In genomic region chr2:130696700-130697152, GRCm38 (mm10) we compare ENCODE assay signal across 8 mouse cellular contexts. TPM values are rescaled to one million over a fixed set of nuclear protein-coding genes. Genes with fewer than 3 reads are reported as not detected.
DNase-seq lines count a peak whose midpoint lies in the region; ATAC-seq lines count a peak whose summit lies in the region.

No protein-coding gene starts in this region.

- ATAC-seq in common myeloid progenitor, adult 5-6 weeks (replicated peaks; ENCODE audit: low read depth, poor library complexity, severe bottlenecking): peak; percentile 17; the same call in 1 of the 2 replicates
- peak; percentile 1; the same call in 1 of the 2 replicates for ATAC-seq in megakaryocyte, adult 5-6 weeks (ENCODE audit: poor library complexity, severe bottlenecking)

- DNase-seq in gastrocnemius, postnatal 10 days: peak; percentile 16
- no peak for DNase-seq in gastrocnemius, adult 18-20 months (ENCODE audit: low spot score)
- DNase-seq in CD4-positive helper T cell, adult 2 months (ENCODE audit: low read depth, low spot score): peak; percentile 47
- peak; percentile 70 for DNase-seq in induced T-regulatory cell, adult 2 months (ENCODE audit: low read depth)
- DNase-seq in testis, postnatal 10 days (ENCODE audit: low spot score): peak; percentile 55
- no peak for DNase-seq in frontal cortex, postnatal 10 days (ENCODE audit: low spot score in 2 of 2)

RNA-seq across cellular contexts. Expression of gene Slc4a11, which starts 0.6 kb away (rescaled TPM):
- total RNA-seq in gastrocnemius, postnatal 10 days (2021): under 1 TPM; 0.07 to 0.25 TPM
- not detected for total RNA-seq in gastrocnemius, adult 18-20 months (2021)
- not detected in 2 replicates for total RNA-seq in common myeloid progenitor, adult 5-6 weeks (2017)
- 0.16 TPM in 1 of 2 replicates, not detected in the other for total RNA-seq in megakaryocyte, adult 5-6 weeks (2015)
- not detected in 2 replicates for total RNA-seq in megakaryocyte, adult 5-6 weeks (2017)

RNA-seq across cellular contexts. Expression of gene Itpa, which starts 29.3 kb away (rescaled TPM):
- 10 to 100 TPM; 15.9 to 16.5 TPM for total RNA-seq in gastrocnemius, postnatal 10 days (2021)
- total RNA-seq in gastrocnemius, adult 18-20 months (2021): 10 to 100 TPM; 11.5 to 12.7 TPM
- 69.0 and 86.0 TPM in 2 replicates for total RNA-seq in common myeloid progenitor, adult 5-6 weeks (2017)
- total RNA-seq in megakaryocyte, adult 5-6 weeks (2015): 30.3 and 31.9 TPM in 2 replicates
- total RNA-seq in megakaryocyte, adult 5-6 weeks (2017): 48.5 and 50.7 TPM in 2 replicates

RNA-seq across cellular contexts. Expression of gene Ddrgk1, which starts 32.3 kb away (rescaled TPM):
- total RNA-seq in gastrocnemius, postnatal 10 days (2021): 10 to 100 TPM; 66.1 to 71.3 TPM
- 100 to 1,000 TPM; 117 to 118 TPM for total RNA-seq in gastrocnemius, adult 18-20 months (2021)
- 87.6 and 107 TPM in 2 replicates for total RNA-seq in common myeloid progenitor, adult 5-6 weeks (2017)
- total RNA-seq in megakaryocyte, adult 5-6 weeks (2015): 41.6 and 45.2 TPM in 2 replicates
- total RNA-seq in megakaryocyte, adult 5-6 weeks (2017): 51.3 and 64.6 TPM in 2 replicates

RNA-seq across cellular contexts. Expression of gene Lzts3, which starts 54.1 kb away (rescaled TPM):
- total RNA-seq in gastrocnemius, postnatal 10 days (2021): 1 to 10 TPM; 2.9 to 3.4 TPM
- 1 to 10 TPM; 2.3 to 3.2 TPM for total RNA-seq in gastrocnemius, adult 18-20 months (2021)
- 0.44 and 0.73 TPM in 2 replicates for total RNA-seq in common myeloid progenitor, adult 5-6 weeks (2017)
- total RNA-seq in megakaryocyte, adult 5-6 weeks (2015): 0.25 and 0.65 TPM in 2 replicates
- total RNA-seq in megakaryocyte, adult 5-6 weeks (2017): 0.24 and 0.37 TPM in 2 replicates

Comparison
In these comparisons a context has a peak if more than half of its experiments do, and no peak if none do; other contexts are left out.
1. DNase-seq: peak in gastrocnemius, postnatal 10 days (single experiment), CD4-positive helper T cell, adult 2 months (single experiment), induced T-regulatory cell, adult 2 months (single experiment) and testis, postnatal 10 days (single experiment); none in gastrocnemius, adult 18-20 months (single experiment) and frontal cortex, postnatal 10 days (0 of 2).